9 mouse cellular contexts compared by ENCODE assay signal in genomic region chr2:93809931-93810330, GRCm38 (mm10). TPM values are rescaled to one million over a fixed set of nuclear protein-coding genes. Genes with fewer than 3 reads are reported as not detected.
DNase-seq lines count a peak whose midpoint lies in the region.
"Had no signal": no experiment of that assay in that cellular context is flagged by ENCODE, and none has a peak within 500 bp of the region (broad histone marks: within the 10 kb centered on the region; RNA-seq: fewer than 3 reads in every experiment).

No protein-coding gene starts in this region.

- peak; percentile 26 to 45 for DNase-seq in heart, adult 18-20 months
- no peak for DNase-seq in heart, postnatal 25 days (ENCODE audit: low spot score)
- peak; percentile 42 for DNase-seq in thymus, postnatal 14 days
- DNase-seq in thymus, adult 18-20 months = no peak
- peak; percentile 68 for DNase-seq in embryo, embryonic 10 days (ENCODE audit: low spot score)
- peak; percentile 43 to 78 for DNase-seq in kidney, postnatal 36 days
- peak; percentile 52 for DNase-seq in retina, postnatal 1 day
- DNase-seq in T-cell, adult 2 months (ENCODE audit: low spot score) = no peak

- intact Hi-C loops in heart, postnatal 25 days (cut with DNase I) = loop anchor here (10.0 kb wide), 1 partner anchor 335 kb away; no protein-coding TSS in a partner anchor

RNA-seq across cellular contexts. Expression of gene Ext2, which starts 12.4 kb away (rescaled TPM):
- total RNA-seq in heart, adult 18-20 months (2021) = 10 to 100 TPM; 37.9 to 39.9 TPM
- total RNA-seq in heart, postnatal 25 days (2021) = 10 to 100 TPM; 41.7 to 44.4 TPM

RNA-seq across cellular contexts. Expression of gene Accs, which starts 39.8 kb away (rescaled TPM):
- 1 to 10 TPM; 4.1 to 5.2 TPM for total RNA-seq in heart, adult 18-20 months (2021)
- total RNA-seq in heart, postnatal 25 days (2021) = 1 to 10 TPM; 3.9 to 5.4 TPM

RNA-seq across cellular contexts. Expression of gene Accsl, which starts 59.0 kb away (rescaled TPM):
- total RNA-seq in heart, adult 18-20 months (2021) = not detected
- total RNA-seq in heart, postnatal 25 days (2021) = not detected
- total RNA-seq: layer of hippocampus, adult 18-20 months had no signal

Comparison
In these comparisons a context has a peak if more than half of its experiments do, and no peak if none do; other contexts are left out.
1. DNase-seq: peak in heart, adult 18-20 months (2 of 2), thymus, postnatal 14 days (single experiment), embryo, embryonic 10 days (single experiment), kidney, postnatal 36 days (2 of 2) and retina, postnatal 1 day (single experiment); none in heart, postnatal 25 days (single experiment), thymus, adult 18-20 months (0 of 2) and T-cell, adult 2 months (single experiment).